Comparison of ENCODE assay signal across 29 mouse cellular contexts in the genomic region with DNA sequence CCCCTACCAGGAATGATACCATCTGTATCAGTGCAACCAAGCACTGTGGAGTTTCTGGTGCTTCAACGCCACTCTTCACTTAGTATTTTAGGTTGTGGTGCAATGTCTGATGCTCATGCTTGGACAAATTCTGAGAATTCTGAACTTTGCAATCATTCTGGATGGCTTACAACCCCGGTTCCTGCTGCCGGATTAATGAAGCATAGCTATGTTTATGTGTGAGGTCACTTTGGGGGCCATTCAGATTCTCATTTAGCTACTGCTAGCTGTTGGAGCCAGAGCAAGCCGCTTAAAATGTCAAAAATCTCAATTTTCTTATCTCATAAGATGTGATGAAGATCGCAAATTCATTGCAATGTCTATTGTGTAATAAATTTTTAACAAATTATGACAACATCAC. TPM values are rescaled to one million over a fixed set of nuclear protein-coding genes. Genes with fewer than 3 reads are reported as not detected.
DNase-seq lines count a peak whose midpoint lies in the region; ATAC-seq and TF ChIP-seq lines count a peak whose summit lies in the region.
"Had no signal": no experiment of that assay in that cellular context is flagged by ENCODE, and none has a peak within 500 bp of the region (broad histone marks: within the 10 kb centered on the region; RNA-seq: fewer than 3 reads in every experiment).

No protein-coding gene starts in this region.

- no peak overlapping the region for H3K9ac ChIP-seq in kidney, embryonic 16.5 days (replicated peaks; ENCODE audit: low read length)
- H3K9ac ChIP-seq in lung, embryonic 16.5 days (ENCODE audit: low read length) = no peak overlapping the region
- H3K9ac ChIP-seq in hindbrain, embryonic 14.5 days = no peak overlapping the region
- H3K9ac ChIP-seq: forebrain, postnatal 0 days; heart, embryonic 15.5 days; limb, embryonic 13.5 days; liver, embryonic 12.5 days; lung, embryonic 15.5 days; midbrain, embryonic 12.5 days; neural tube, embryonic 12.5 days had no signal

- H3K27me3 ChIP-seq in kidney, embryonic 16.5 days (ENCODE audit: insufficient read depth, low read length) = no peaks in the 10 kb centered on the region
- peaks cover 15% of the 10 kb centered on the region for H3K27me3 ChIP-seq in lung, embryonic 16.5 days (ENCODE audit: control insufficient read depth, insufficient read depth, low read depth, low read length)
- H3K27me3 ChIP-seq in Patski = no peaks in the 10 kb centered on the region
- peaks cover 5% of the 10 kb centered on the region; the same call in 1 of the 2 replicates for H3K27me3 ChIP-seq in hindbrain, embryonic 14.5 days (ENCODE audit: control insufficient read depth, insufficient read depth, low read length)
- H3K27me3 ChIP-seq: heart, embryonic 15.5 days; limb, embryonic 13.5 days; neural tube, embryonic 12.5 days had no signal

- H3K27ac ChIP-seq in kidney, embryonic 16.5 days (ENCODE audit: low read length) = peak overlapping the region; percentile 0; the same call in 1 of the 2 replicates
- H3K27ac ChIP-seq in lung, embryonic 16.5 days (ENCODE audit: low read length) = peak overlapping the region; percentile 6; the same call in 1 of the 2 replicates
- no peak overlapping the region for H3K27ac ChIP-seq in hindbrain, embryonic 14.5 days
- H3K27ac ChIP-seq: heart, embryonic 10.5 days; heart, embryonic 15.5 days; layer of hippocampus, adult 2 months; left cerebral cortex, adult 2 months; limb, embryonic 13.5 days; liver, embryonic 12.5 days; lung, embryonic 15.5 days; midbrain, embryonic 12.5 days; neural tube, embryonic 12.5 days had no signal

- no peak for DNase-seq in kidney, adult 8-10 months
- DNase-seq in lung, postnatal 25 days (ENCODE audit: low spot score) = no peak
- no peak for DNase-seq in Patski (ENCODE audit: low read depth, low spot score)
- peak; percentile 21 to 53 for DNase-seq in kidney, postnatal 4 days
- no peak for DNase-seq in hindbrain, embryonic 14.5 days (ENCODE audit: low spot score)
- DNase-seq: adrenal gland, adult 8-10 months; B cell, adult 2 months; cerebellum, adult 2 months; cerebellum, postnatal 14 days; forebrain, postnatal 0 days; gastrocnemius, postnatal 10 days; right cerebral cortex, adult 18-20 months; spleen, adult 18-20 months; thymus, postnatal 14 days had no signal

- peaks cover 35% of the 10 kb centered on the region for H3K4me1 ChIP-seq in kidney, embryonic 16.5 days (ENCODE audit: insufficient read depth, low read length)
- H3K4me1 ChIP-seq in lung, embryonic 16.5 days (replicated peaks; ENCODE audit: control insufficient read depth, insufficient read depth, low read length) = peaks cover 2% of the 10 kb centered on the region; the same call in 1 of the 2 replicates
- no peaks in the 10 kb centered on the region for H3K4me1 ChIP-seq in hindbrain, embryonic 14.5 days (replicated peaks; ENCODE audit: control insufficient read depth, insufficient read depth, low read length)
- H3K4me1 ChIP-seq: liver, embryonic 12.5 days; megakaryocyte, embryonic 14.5 days; midbrain, embryonic 12.5 days; neural tube, embryonic 12.5 days had no signal

- no peak for TF ChIP-seq CTCF in Patski (IDR thresholded peaks at IDR 0.05)

- CTCF ChIA-PET in Patski (lab: Charles Lee) = interaction anchor here (0.9 to 1.7 kb wide), 4 partner anchors 18 to 82 kb away, joined by 3 to 4 read pairs (median 3); no protein-coding TSS in a partner anchor

- no peaks in the 10 kb centered on the region for H3K9me3 ChIP-seq in kidney, embryonic 16.5 days (ENCODE audit: low read length)
- H3K9me3 ChIP-seq in lung, embryonic 16.5 days (ENCODE audit: control insufficient read depth, low read length) = no peaks in the 10 kb centered on the region
- H3K9me3 ChIP-seq in hindbrain, embryonic 14.5 days (ENCODE audit: control insufficient read depth, low read length) = no peaks in the 10 kb centered on the region
- H3K9me3 ChIP-seq: heart, embryonic 10.5 days; heart, embryonic 15.5 days; limb, embryonic 13.5 days; liver, embryonic 12.5 days; lung, embryonic 15.5 days; midbrain, embryonic 12.5 days; neural tube, embryonic 12.5 days had no signal

- POLR2A ChIA-PET in Patski (lab: Charles Lee) = no interaction called here

- ATAC-seq in kidney, embryonic 16.5 days (ENCODE audit: low FRiP score, low TSS enrichment) = peak; percentile 29; the same call in 1 of the 2 replicates
- ATAC-seq in lung, embryonic 16.5 days (ENCODE audit: low read depth) = peak; percentile 34; the same call in 1 of the 2 replicates
- peak; percentile 81 for ATAC-seq in Patski
- no peak for ATAC-seq in hindbrain, embryonic 14.5 days (ENCODE audit: low FRiP score)
- ATAC-seq: forebrain, postnatal 0 days; intestine, embryonic 16.5 days; liver, embryonic 12.5 days had no signal

- no peaks in the 10 kb centered on the region for H3K36me3 ChIP-seq in kidney, embryonic 16.5 days (ENCODE audit: insufficient read depth, low read length)
- H3K36me3 ChIP-seq in lung, embryonic 16.5 days (ENCODE audit: control insufficient read depth, insufficient read depth, low read length) = no peaks in the 10 kb centered on the region
- H3K36me3 ChIP-seq in hindbrain, embryonic 14.5 days (replicated peaks; ENCODE audit: control insufficient read depth, insufficient read depth) = no peaks in the 10 kb centered on the region
- H3K36me3 ChIP-seq: heart, embryonic 10.5 days; heart, embryonic 15.5 days; limb, embryonic 13.5 days; liver, embryonic 12.5 days; lung, embryonic 15.5 days; midbrain, embryonic 12.5 days; neural tube, embryonic 12.5 days had no signal

- 32% methylated on average over 5 of the region's 5 CpGs for WGBS in kidney, embryonic 16.5 days
- 58% methylated on average over 5 of the region's 5 CpGs for WGBS in lung, embryonic 16.5 days
- 88% methylated on average over 5 of the region's 5 CpGs for WGBS in hindbrain, embryonic 14.5 days

- no peak overlapping the region for H3K4me2 ChIP-seq in kidney, embryonic 16.5 days (replicated peaks; ENCODE audit: low read depth, low read length)
- no peak overlapping the region for H3K4me2 ChIP-seq in lung, embryonic 16.5 days (ENCODE audit: low read depth, low read length)
- no peak overlapping the region for H3K4me2 ChIP-seq in hindbrain, embryonic 14.5 days (replicated peaks)
- H3K4me2 ChIP-seq: heart, embryonic 15.5 days; limb, embryonic 13.5 days; liver, embryonic 12.5 days; lung, embryonic 15.5 days; midbrain, embryonic 12.5 days; neural tube, embryonic 12.5 days had no signal

- in situ Hi-C loops in Patski (cut with MboI; ENCODE audit: low pct_unique_long_range_greater_than_20kb) = loop anchor here (5.0 kb wide), 1 partner anchor 38 kb away; no protein-coding TSS in a partner anchor

- H3K4me3 ChIP-seq in kidney, embryonic 16.5 days (ENCODE audit: low read length) = no peak overlapping the region
- H3K4me3 ChIP-seq in lung, embryonic 16.5 days (ENCODE audit: low read length) = no peak overlapping the region
- no peak overlapping the region for H3K4me3 ChIP-seq in hindbrain, embryonic 14.5 days (replicated peaks; ENCODE audit: low read length)
- H3K4me3 ChIP-seq: erythroblast, embryonic 14.5 days; heart, embryonic 10.5 days; heart, embryonic 15.5 days; layer of hippocampus, adult 2 months; left cerebral cortex, adult 2 months; limb, embryonic 13.5 days; liver, embryonic 12.5 days; lung, embryonic 15.5 days; megakaryocyte, embryonic 14.5 days; midbrain, embryonic 12.5 days; myocyte; neural tube, embryonic 12.5 days had no signal

RNA-seq across cellular contexts. Expression of a gene that starts 6.2 kb away (rescaled TPM):
- 147 and 148 TPM in 2 replicates for polyA plus RNA-seq in kidney, embryonic 16.5 days (2015; fragmentation: Nextera tagmentation; extraction: Ambion mirVana)
- 107 and 114 TPM in 2 replicates for polyA plus RNA-seq in lung, embryonic 16.5 days (2015; fragmentation: Nextera tagmentation; extraction: Ambion mirVana)
- 1.9 TPM for polyA plus RNA-seq in Patski (2021)
- polyA plus RNA-seq in hindbrain, embryonic 14.5 days (2014; fragmentation: Nextera tagmentation; extraction: Ambion mirVana) = 46.3 and 48.7 TPM in 2 replicates

Comparison
In these comparisons a context has a peak if more than half of its experiments do, and no peak if none do; other contexts are left out.
1. DNase-seq: peak in kidney, postnatal 4 days (2 of 2); none in kidney, adult 8-10 months (0 of 2), lung, postnatal 25 days (single experiment), Patski (single experiment) and hindbrain, embryonic 14.5 days (single experiment).
2. RNA of a gene that starts 6.2 kb away (polyA plus RNA-seq): 147 to 148 TPM in kidney, embryonic 16.5 days, 107 to 114 TPM in lung, embryonic 16.5 days and 46.3 to 48.7 TPM in hindbrain, embryonic 14.5 days; 1.9 TPM in Patski (single experiment); every median in the first group is over 10 times any median in the second.